ENCODE assay signal across 16 mouse cellular contexts in genomic region chr3:137514238-137514637, GRCm38 (mm10).
"Had no signal": no experiment of that assay in that cellular context is flagged by ENCODE, and none has a peak within 500 bp of the region (broad histone marks: within the 10 kb centered on the region; RNA-seq: fewer than 3 reads in every experiment).

No protein-coding gene starts in this region.

- H3K4me3 ChIP-seq: lung, embryonic 15.5 days; megakaryocyte, embryonic 14.5 days; midbrain, embryonic 13.5 days; midbrain, embryonic 15.5 days; neural tube, embryonic 12.5 days; stomach, embryonic 15.5 days had no signal

- H3K27ac ChIP-seq: macrophage; midbrain, embryonic 13.5 days; midbrain, embryonic 15.5 days; neural tube, embryonic 12.5 days; stomach, embryonic 15.5 days; stomach, postnatal 0 days had no signal

- DNase-seq: liver, postnatal 0 days; lung, adult 2 months; lung, postnatal 14 days; lung, postnatal 36 days; right cerebral cortex, postnatal 14 days; thymus, adult 2 months; thymus, postnatal 25 days; thymus, postnatal 4 days had no signal
